24 mouse cellular contexts compared by ENCODE assay signal in genomic region chr16:7360706-7361105, GRCm38 (mm10).
A peak's percentile ranks its signal among the peaks of the same experiment; 100 is the strongest.
DNase-seq lines count a peak whose midpoint lies in the region; TF ChIP-seq lines count a peak whose summit lies in the region.
"Had no signal": no experiment of that assay in that cellular context is flagged by ENCODE, and none has a peak within 500 bp of the region (broad histone marks: within the 10 kb centered on the region; RNA-seq: fewer than 3 reads in every experiment).

No protein-coding gene starts in this region.

- no peak overlapping the region for H3K4me3 ChIP-seq in left cerebral cortex, adult 2 months
- H3K4me3 ChIP-seq: embryonic facial prominence, embryonic 12.5 days; embryonic facial prominence, embryonic 15.5 days; forebrain, embryonic 15.5 days; heart, embryonic 12.5 days; heart, embryonic 15.5 days; hindbrain, embryonic 10.5 days; hindbrain, embryonic 13.5 days had no signal

- DNase-seq in layer of hippocampus, adult 11-12 months (ENCODE audit: low spot score) = peak; percentile 34
- no peak for DNase-seq in layer of hippocampus, postnatal 36 days
- DNase-seq in left cerebral cortex, postnatal 14 days (ENCODE audit: low spot score in 2 of 2) = peak; percentile 38 to 73
- no peak for DNase-seq in left cerebral cortex, adult 2 months (ENCODE audit: extremely low spot score in 1 of 2, low spot score in 2 of 2)
- DNase-seq in brain, embryonic 14.5 days (ENCODE audit: low read depth) = peak; percentile 18
- DNase-seq in layer of hippocampus, adult 9-11 months = peak; percentile 52
- DNase-seq in cerebellum, adult 11-12 months = no peak
- no peak for DNase-seq in adrenal gland, postnatal 10 days
- DNase-seq: adrenal gland, postnatal 14 days; B cell, adult 2 months; cerebellum, adult 2 months; cerebellum, adult 9-11 months; cerebellum, postnatal 25 days; gastrocnemius, postnatal 25 days; heart, adult 18-20 months; heart, postnatal 10 days; heart, postnatal 36 days had no signal

- TF ChIP-seq POLR2A in brain, embryonic 14.5 days (IDR thresholded peaks at IDR 0.05; ENCODE audit: borderline replicate concordance, extremely low read depth, insufficient read depth, insufficient read length, poor library complexity, severe bottlenecking) = no peak

- intact Hi-C loops in left cerebral cortex, postnatal 14 days (cut with DNase I) = no loop called here
- intact Hi-C loops in left cerebral cortex, adult 2 months (cut with DNase I) = no loop called here

- H3K27ac ChIP-seq in left cerebral cortex, adult 2 months = no peak overlapping the region
- H3K27ac ChIP-seq: embryonic facial prominence, embryonic 12.5 days; embryonic facial prominence, embryonic 15.5 days; forebrain, embryonic 15.5 days; heart, embryonic 15.5 days; hindbrain, embryonic 13.5 days had no signal

- no peak for TF ChIP-seq CTCF in left cerebral cortex, adult 2 months (IDR thresholded peaks at IDR 0.05)
- TF ChIP-seq CTCF in brain, embryonic 14.5 days (IDR thresholded peaks at IDR 0.05; ENCODE audit: borderline replicate concordance, extremely low read depth, insufficient read depth, insufficient read length) = no peak

Comparison
In these comparisons a context has a peak if more than half of its experiments do, and no peak if none do; other contexts are left out.
1. DNase-seq: peak in layer of hippocampus, adult 11-12 months (single experiment), left cerebral cortex, postnatal 14 days (2 of 2), brain, embryonic 14.5 days (single experiment) and layer of hippocampus, adult 9-11 months (single experiment); none in layer of hippocampus, postnatal 36 days (0 of 2), left cerebral cortex, adult 2 months (0 of 2), cerebellum, adult 11-12 months (single experiment) and adrenal gland, postnatal 10 days (single experiment).